Mouse (Mus musculus) CH12.LX (cell line): ENCODE measurements around the gene Foxg1. TPM values are rescaled to one million over a fixed set of nuclear protein-coding genes. Genes with fewer than 3 reads are reported as not detected.

Experiments
- DNase-seq: peaks from one replicate; pipeline ENCODE4 v3.0.0-alpha.2; 2013; ENCODE audit errors: extremely low read depth
- H3K27ac ChIP-seq: 2 replicates; pipeline ENCODE4 v1.5.1; 2012; ENCODE audit warnings: low read depth, mild to moderate bottlenecking, control low read depth, moderate library complexity; ENCODE audit not compliant: insufficient read depth
- H3K27me3 ChIP-seq: replicated peaks from 2 replicates; pipeline ENCODE3; 2012; ENCODE audit warnings: inconsistent platforms
- H3K36me3 ChIP-seq, 2 experiments: replicated peaks in 1 of 2; 2 replicates each; pipeline versions ENCODE3 to v1.6.1; 2012; ENCODE audit warnings: inconsistent platforms in 1 of 2, low read length in 1 of 2, mild to moderate bottlenecking in 1 of 2, mixed read lengths in 1 of 2, moderate library complexity in 1 of 2; ENCODE audit not compliant: control insufficient read depth in 1 of 2, insufficient read depth in 1 of 2
- H3K4me1 ChIP-seq, 2 experiments: 2 replicates each; pipeline ENCODE4 v1.6.1; 2012; ENCODE audit warnings: inconsistent platforms in 1 of 2, moderate library complexity in 1 of 2; ENCODE audit not compliant: insufficient read depth in 2 of 2, control insufficient read depth in 1 of 2
- H3K4me2 ChIP-seq: 2 replicates; pipeline ENCODE4 v1.6.1; 2012; ENCODE audit warnings: low read depth, mild to moderate bottlenecking, control low read depth; ENCODE audit not compliant: poor library complexity, insufficient read depth, severe bottlenecking
- H3K4me3 ChIP-seq, 3 experiments: fragments of 150-350 bp in 1 of 3; sonication (generic) in 1 of 3; replicated peaks in 1 of 3; 2 replicates each; pipeline versions ENCODE3 to v1.5.1; 2011 to 2012; ENCODE audit warnings: low read depth in 2 of 3, low read length in 2 of 3, mild to moderate bottlenecking in 2 of 3, moderate library complexity in 2 of 3, control low read depth in 1 of 3, improper control_type of control experiment in 1 of 3, inconsistent platforms in 1 of 3, mixed read lengths in 1 of 3; ENCODE audit not compliant: poor library complexity in 1 of 3
- H3K79me2 ChIP-seq: replicated peaks from 2 replicates; pipeline ENCODE4 v1.6.1; 2012; ENCODE audit warnings: mild to moderate bottlenecking, moderate library complexity; ENCODE audit not compliant: control insufficient read depth, poor library complexity, insufficient read depth, severe bottlenecking; ENCODE audit errors: extremely low read depth
- H3K9ac ChIP-seq: 2 replicates; pipeline ENCODE4 v1.6.1; 2012; ENCODE audit warnings: low read depth, mild to moderate bottlenecking, control low read depth, moderate library complexity; ENCODE audit not compliant: insufficient read depth
- H3K9me3 ChIP-seq: replicated peaks from 2 replicates; pipeline ENCODE3; 2012; ENCODE audit warnings: low read length, inconsistent platforms, mixed read lengths
- E2F4 ChIP-seq: IDR thresholded peaks from 2 replicates; pipeline ENCODE4 v1.6.1; 2011; ENCODE audit warnings: low read depth, low read length, improper control_type of control experiment; ENCODE audit not compliant: insufficient replicate concordance
- EP300 ChIP-seq: IDR thresholded peaks from 2 replicates; pipeline ENCODE4 v1.6.1; 2011; ENCODE audit warnings: low read length, improper control_type of control experiment
- ETS1 ChIP-seq: conservative IDR thresholded peaks from 2 replicates; pipeline ENCODE4 v1.6.1; 2012; ENCODE audit warnings: low read depth, mild to moderate bottlenecking, inconsistent platforms, low read length, improper control_type of control experiment, moderate library complexity
- GABPA ChIP-seq: IDR thresholded peaks from 2 replicates; pipeline ENCODE4 v1.6.1; 2012; ENCODE audit warnings: low read depth, low read length, improper control_type of control experiment, inconsistent platforms; ENCODE audit not compliant: insufficient replicate concordance
- HCFC1 ChIP-seq: IDR thresholded peaks from 2 replicates; pipeline ENCODE4 v1.6.1; 2012; ENCODE audit warnings: low read depth, mild to moderate bottlenecking, inconsistent platforms, low read length, improper control_type of control experiment
- MAX ChIP-seq: IDR thresholded peaks from 2 replicates; pipeline ENCODE4 v1.6.1; 2011; ENCODE audit warnings: low read length, improper control_type of control experiment
- PAX5 ChIP-seq: IDR thresholded peaks from 2 replicates; pipeline ENCODE4 v1.6.1; 2012; ENCODE audit warnings: low read length, inconsistent platforms, mixed read lengths
- POLR2A ChIP-seq: IDR thresholded peaks from 2 replicates; pipeline ENCODE4 v1.6.1; 2011; ENCODE audit warnings: low read depth, mild to moderate bottlenecking, improper control_type of control experiment, low read length
- POLR2AphosphoS2 ChIP-seq: IDR thresholded peaks from 2 replicates; pipeline ENCODE4 v1.6.1; 2011; ENCODE audit warnings: low read depth, low read length, improper control_type of control experiment
- RAD21 ChIP-seq: IDR thresholded peaks from 2 replicates; pipeline ENCODE4 v1.6.1; 2011; ENCODE audit warnings: low read depth, mild to moderate bottlenecking, low read length, improper control_type of control experiment, moderate library complexity
- RCOR1 ChIP-seq: conservative IDR thresholded peaks from 2 replicates; pipeline ENCODE4 v1.6.1; 2012; ENCODE audit warnings: low read depth, mild to moderate bottlenecking, inconsistent platforms, low read length, improper control_type of control experiment
- SMC3 ChIP-seq: IDR thresholded peaks from 2 replicates; pipeline ENCODE4 v1.6.1; 2011; ENCODE audit warnings: low read depth, low read length, improper control_type of control experiment
- TBP ChIP-seq: conservative IDR thresholded peaks from 2 replicates; pipeline ENCODE4 v1.6.1; 2011; ENCODE audit warnings: low read depth, low read length, improper control_type of control experiment
- UBTF ChIP-seq: IDR thresholded peaks from 2 replicates; pipeline ENCODE4 v1.6.1; 2012; ENCODE audit warnings: low read depth, mild to moderate bottlenecking, inconsistent platforms, low read length, improper control_type of control experiment, moderate library complexity
- ZC3H11A ChIP-seq: IDR thresholded peaks from 2 replicates; pipeline ENCODE4 v1.6.1; 2012; ENCODE audit warnings: low read depth, mild to moderate bottlenecking, inconsistent platforms, low read length, improper control_type of control experiment
- ZKSCAN1 ChIP-seq: IDR thresholded peaks from 2 replicates; pipeline ENCODE4 v1.6.1; 2012; ENCODE audit warnings: low read depth, inconsistent platforms, low read length, improper control_type of control experiment, borderline replicate concordance
- ZMIZ1 ChIP-seq: IDR thresholded peaks from 2 replicates; pipeline ENCODE4 v1.6.1; 2012; ENCODE audit warnings: low read depth, mild to moderate bottlenecking, inconsistent platforms, low read length, improper control_type of control experiment
- dilution Hi-C: fragments of 300-500 bp; cut with MboI; formaldehyde crosslinking; loops from 2 replicates; pipeline ENCODE4 v1.14.3; 2020; ENCODE audit warnings: low sequenced_read_pairs; ENCODE audit not compliant: extremely low pct_unique_long_range_greater_than_20kb, extremely low pct_ligation_motif_present
- in situ Hi-C: fragments of 300-500 bp; cut with MboI; formaldehyde crosslinking; loops from 3 replicates; pipeline ENCODE4 v1.14.3; 2019; ENCODE audit warnings: low sequenced_read_pairs, low pct_ligation_motif_present, low pct_unique_long_range_greater_than_20kb, mixed read lengths
- polyA plus RNA-seq: library from polyadenylated mRNA; unstranded; fragments of >175 nt; gene quantifications from 2 replicates; pipeline ENCODE4 v1.2.1, GENCODE M21; 2012; ENCODE audit warnings: low read depth; ENCODE audit not compliant: insufficient read length
- total RNA-seq, 2 experiments: library from RNA; depleted of rRNA; stranded (reverse); fragments of 300-350 nt in 1 of 2; fragments of >200 nt in 1 of 2; gene quantifications; 2 replicates each; pipeline ENCODE4 v1.2.3; 2012 to 2014

Foxg1 gene
- total and polyA plus RNA-seq, 3 experiments, result not detected

DNA sequence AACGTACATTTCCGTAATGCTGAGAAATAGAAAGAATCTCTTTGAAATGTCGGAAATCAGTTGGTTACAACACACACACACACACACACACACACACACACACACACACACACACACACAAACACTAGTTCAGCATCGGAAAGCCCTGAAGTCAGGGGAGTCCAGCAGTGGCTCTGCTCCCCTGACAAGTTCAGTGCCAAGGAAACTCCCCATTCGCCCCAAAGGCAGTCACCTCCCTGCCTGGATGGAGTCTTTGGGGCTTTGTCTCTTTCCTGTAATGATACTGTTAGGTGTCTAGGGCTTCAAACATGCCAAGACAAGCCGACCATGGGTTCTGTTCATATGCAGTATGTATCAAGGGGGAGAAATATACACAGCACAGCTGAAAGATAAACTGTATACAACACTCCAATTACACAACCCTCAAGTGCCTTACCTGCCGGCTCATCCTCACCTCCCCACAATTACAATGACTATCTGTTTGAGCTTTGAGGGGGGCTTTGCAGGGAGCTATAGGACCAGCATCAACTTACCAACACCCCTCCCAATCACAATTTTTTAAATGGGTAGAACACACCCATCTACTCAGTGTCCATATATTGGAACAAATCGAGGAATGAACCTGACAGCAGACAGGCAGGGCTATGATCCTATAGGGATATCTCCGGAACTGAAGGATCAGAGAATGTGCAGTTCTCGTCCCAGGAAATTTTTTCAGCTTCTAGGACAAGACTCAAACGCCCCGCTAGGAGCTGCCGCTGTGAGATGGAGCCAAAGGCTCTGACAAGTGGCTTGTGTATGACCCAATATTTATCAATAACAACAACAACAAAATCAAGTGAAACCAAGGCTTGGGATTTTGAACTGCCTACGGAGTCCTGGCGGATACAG is 6.8 kb upstream of the Foxg1 start:
- dilution Hi-C loops, result no loop called here
- Histone ChIP-seq H3K79me2 (no peaks in the 10 kb centered on the region), H3K27ac (no peak overlapping the region), H3K4me2 (no peak overlapping the region), H3K4me1 (no peaks in the 10 kb centered on the region), H3K27me3 (no peaks in the 10 kb centered on the region), H3K9me3 (peaks cover 58% of the 10 kb centered on the region), H3K9ac (no peak overlapping the region), H3K4me3 (no peak overlapping the region), H3K36me3 (no peaks in the 10 kb centered on the region)
- no peak for TF ChIP-seq ZMIZ1
- in situ Hi-C loops, result no loop called here
- DNase-seq, result no peak

DNA sequence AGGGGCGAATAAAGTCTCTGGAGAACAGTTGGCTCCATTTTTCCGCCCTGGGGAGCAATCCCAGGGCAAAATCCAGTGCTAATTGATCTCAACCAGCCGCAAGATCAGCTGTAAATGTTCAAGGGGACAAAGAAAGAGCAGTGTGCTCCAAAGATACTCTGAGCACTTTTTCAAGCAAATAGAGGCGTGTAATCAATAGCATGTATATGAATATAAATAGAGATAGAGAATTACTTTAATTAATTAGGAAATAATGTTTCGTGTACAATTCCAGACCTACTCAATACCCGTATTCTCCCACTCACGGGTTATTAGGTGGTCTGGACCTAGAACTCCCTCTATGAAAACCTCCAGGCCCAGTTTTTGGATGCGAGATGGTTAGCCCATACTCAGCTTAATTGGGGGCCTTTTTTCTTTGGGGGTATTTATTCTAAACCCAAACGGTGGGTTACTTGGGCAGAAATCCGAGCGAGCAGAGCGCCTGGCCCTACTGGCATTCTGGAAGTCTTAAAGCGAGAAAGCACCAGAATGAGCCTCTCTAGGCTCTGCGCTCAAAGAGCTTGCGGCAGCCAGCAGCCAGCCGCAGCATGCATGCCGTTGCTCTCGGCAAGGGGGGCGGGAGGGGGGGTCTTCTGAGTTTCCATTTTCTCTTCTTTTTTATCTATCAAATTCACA is 6.0 kb upstream of the Foxg1 start:
- Histone ChIP-seq H3K4me3 (no peak overlapping the region), H3K9me3 (peaks cover 54% of the 10 kb centered on the region), H3K4me1 (no peaks in the 10 kb centered on the region)
- dilution Hi-C loops, result no loop called here
- TF ChIP-seq UBTF (no peak), POLR2A (no peak), PAX5 (no peak), HCFC1 (no peak), ETS1 (no peak), POLR2AphosphoS2 (no peak), MAX (no peak), ZKSCAN1 (no peak), RAD21 (no peak), ZC3H11A (no peak), EP300 (no peak), SMC3 (no peak), TBP (no peak), GABPA (no peak), E2F4 (no peak), RCOR1 (no peak)
- TF ChIP-seq, all 38 proteins: peak for 0
- no peak overlapping the region for H3K27ac ChIP-seq
- in situ Hi-C loops, result no loop called here
- no peaks in the 10 kb centered on the region for H3K27me3 ChIP-seq
- DNase-seq, result no peak
- H3K36me3 ChIP-seq, result no peaks in the 10 kb centered on the region
- no peak overlapping the region for H3K4me2 ChIP-seq
- no peaks in the 10 kb centered on the region for H3K79me2 ChIP-seq
- no peak overlapping the region for H3K9ac ChIP-seq
